Mouse (Mus musculus) C2C12 (cell line): Measurements from ENCODE around the gene Zscan12. TPM values are rescaled to one million over a fixed set of nuclear protein-coding genes. Genes with fewer than 3 reads are reported as not detected.

ENCODE experiments used
- H3K27me3 ChIP-seq: one replicate; pipeline ENCODE4 v1.6.1; 2011; ENCODE audit not compliant: control insufficient read depth, insufficient read depth, insufficient read length
- H3K36me3 ChIP-seq: one replicate; pipeline ENCODE4 v1.6.1; 2011; ENCODE audit not compliant: control insufficient read depth, insufficient read depth
- H3K4me3 ChIP-seq: one replicate; pipeline ENCODE4 v1.5.1; 2011; ENCODE audit warnings: mild to moderate bottlenecking, control low read depth; ENCODE audit not compliant: poor library complexity, insufficient read depth, severe bottlenecking
- H3K79me2 ChIP-seq: one replicate; pipeline ENCODE4 v1.6.1; 2011; ENCODE audit not compliant: control insufficient read depth, insufficient read depth
- H3K79me3 ChIP-seq: one replicate; pipeline ENCODE4 v1.6.1; 2011; ENCODE audit warnings: low read depth, control low read depth
- H3ac ChIP-seq: one replicate; pipeline ENCODE3; 2011; ENCODE audit warnings: low read depth; ENCODE audit not compliant: control insufficient read depth, insufficient read length
- CEBPB ChIP-seq: IDR thresholded peaks from one replicate; pipeline ENCODE4 v1.6.1; 2011; ENCODE audit warnings: low read depth, mild to moderate bottlenecking, control low read depth, moderate library complexity
- CTCF ChIP-seq: IDR thresholded peaks from one replicate; pipeline ENCODE4 v1.5.1; 2011; ENCODE audit not compliant: control insufficient read depth, insufficient read depth, insufficient read length
- FOSL1 ChIP-seq: IDR thresholded peaks from one replicate; pipeline ENCODE4 v1.8.0; 2011; ENCODE audit warnings: mild to moderate bottlenecking, low read length; ENCODE audit not compliant: poor library complexity, insufficient read depth, severe bottlenecking
- MAX ChIP-seq: IDR thresholded peaks from one replicate; pipeline ENCODE4 v1.6.1; 2011; ENCODE audit warnings: mild to moderate bottlenecking, control low read depth
- MYOD1 ChIP-seq: IDR thresholded peaks from one replicate; pipeline ENCODE4 v1.6.1; 2011; ENCODE audit warnings: low read depth; ENCODE audit not compliant: control insufficient read depth, insufficient read length
- MYOG ChIP-seq: IDR thresholded peaks from one replicate; pipeline ENCODE4 v1.6.1; 2011; ENCODE audit not compliant: control insufficient read depth, insufficient read length; ENCODE audit errors: extremely low read depth
- USF1 ChIP-seq: IDR thresholded peaks from one replicate; pipeline ENCODE4 v1.6.1; 2011; ENCODE audit warnings: low read depth, mild to moderate bottlenecking, control low read depth, moderate library complexity
- polyA plus RNA-seq: library from polyadenylated mRNA; unstranded; fragments of >200 nt; fragmentation: generic; extraction: Trizol; gene quantifications from one replicate; pipeline ENCODE4 v1.2.1, GENCODE M21; 2012; ENCODE audit warnings: missing spikeins

The Zscan12 gene
- polyA plus RNA-seq, 1 experiment, result 3.1 TPM

GRCm38 (mm10) chr13:21407341-21407740 is 44.7 kb downstream of the Zscan12 start:
- Histone ChIP-seq H3K4me3 (no peak overlapping the region), H3K79me2 (peaks cover 1% of the 10 kb centered on the region), H3ac (no peak overlapping the region), H3K36me3 (no peaks in the 10 kb centered on the region), H3K79me3 (no peaks in the 10 kb centered on the region), H3K27me3 (no peaks in the 10 kb centered on the region)
- TF ChIP-seq MYOG (no peak), MYOD1 (no peak), MAX (no peak), CTCF (no peak), USF1 (no peak), CEBPB (no peak), FOSL1 (no peak)

GRCm38 (mm10) chr13:21407969-21408804 is 45.6 kb downstream of the Zscan12 start:
- peak overlapping the region; percentile 20 for H3ac ChIP-seq
- H3K4me3 ChIP-seq, result peak overlapping the region; percentile 18
- no peak for TF ChIP-seq CTCF
- peak; percentile 25 for TF ChIP-seq MYOD1
- H3K36me3 ChIP-seq, result no peaks in the 10 kb centered on the region
- no peaks in the 10 kb centered on the region for H3K79me3 ChIP-seq
- no peaks in the 10 kb centered on the region for H3K79me2 ChIP-seq
- H3K27me3 ChIP-seq, result no peaks in the 10 kb centered on the region

GRCm38 (mm10) chr13:21408805-21409459 is 46.3 kb downstream of the Zscan12 start:
- no peaks in the 10 kb centered on the region for H3K36me3 ChIP-seq
- no peaks in the 10 kb centered on the region for H3K27me3 ChIP-seq
- H3K79me2 ChIP-seq, result no peaks in the 10 kb centered on the region
- H3ac ChIP-seq, result peak overlapping the region; percentile 19
- TF ChIP-seq CEBPB (no peak), CTCF (no peak)
- H3K4me3 ChIP-seq, result no peak overlapping the region
- H3K79me3 ChIP-seq, result no peaks in the 10 kb centered on the region

GRCm38 (mm10) chr13:21414231-21415212 is 51.9 kb downstream of the Zscan12 start:
- no peak overlapping the region for H3K4me3 ChIP-seq
- H3K79me2 ChIP-seq, result no peaks in the 10 kb centered on the region
- no peaks in the 10 kb centered on the region for H3K36me3 ChIP-seq
- no peaks in the 10 kb centered on the region for H3K79me3 ChIP-seq
- no peak for TF ChIP-seq MAX
- no peak for TF ChIP-seq CTCF
- no peaks in the 10 kb centered on the region for H3K27me3 ChIP-seq
- no peak overlapping the region for H3ac ChIP-seq

GRCm38 (mm10) chr13:21415266-21415665 is 52.6 kb downstream of the Zscan12 start:
- H3K27me3 ChIP-seq, result no peaks in the 10 kb centered on the region
- no peak for TF ChIP-seq FOSL1
- TF ChIP-seq MYOD1, result no peak
- no peak for TF ChIP-seq MAX
- TF ChIP-seq CTCF, result no peak
- TF ChIP-seq CEBPB, result no peak
- TF ChIP-seq USF1, result no peak
- TF ChIP-seq MYOG, result no peak
- H3K4me3 ChIP-seq, result no peak overlapping the region
- no peak overlapping the region for H3ac ChIP-seq
- H3K79me3 ChIP-seq, result no peaks in the 10 kb centered on the region
- H3K79me2 ChIP-seq, result no peaks in the 10 kb centered on the region
- H3K36me3 ChIP-seq, result no peaks in the 10 kb centered on the region

GRCm38 (mm10) chr13:21415750-21416149 is 53.1 kb downstream of the Zscan12 start:
- no peaks in the 10 kb centered on the region for H3K79me3 ChIP-seq
- no peak overlapping the region for H3K4me3 ChIP-seq
- no peaks in the 10 kb centered on the region for H3K79me2 ChIP-seq
- TF ChIP-seq MYOD1 (no peak), CEBPB (no peak), CTCF (no peak), MAX (no peak), MYOG (no peak), FOSL1 (no peak), USF1 (no peak)
- H3K27me3 ChIP-seq, result no peaks in the 10 kb centered on the region
- no peak overlapping the region for H3ac ChIP-seq
- H3K36me3 ChIP-seq, result no peaks in the 10 kb centered on the region
